Mouse (Mus musculus): ENCODE results near the gene Tbcc.
"Not testable (repeated sequence)": the region's sequence is repeated elsewhere in the genome, so short reads cannot be mapped to it uniquely, and the experiment has no call there.

Tbcc gene

DNA sequence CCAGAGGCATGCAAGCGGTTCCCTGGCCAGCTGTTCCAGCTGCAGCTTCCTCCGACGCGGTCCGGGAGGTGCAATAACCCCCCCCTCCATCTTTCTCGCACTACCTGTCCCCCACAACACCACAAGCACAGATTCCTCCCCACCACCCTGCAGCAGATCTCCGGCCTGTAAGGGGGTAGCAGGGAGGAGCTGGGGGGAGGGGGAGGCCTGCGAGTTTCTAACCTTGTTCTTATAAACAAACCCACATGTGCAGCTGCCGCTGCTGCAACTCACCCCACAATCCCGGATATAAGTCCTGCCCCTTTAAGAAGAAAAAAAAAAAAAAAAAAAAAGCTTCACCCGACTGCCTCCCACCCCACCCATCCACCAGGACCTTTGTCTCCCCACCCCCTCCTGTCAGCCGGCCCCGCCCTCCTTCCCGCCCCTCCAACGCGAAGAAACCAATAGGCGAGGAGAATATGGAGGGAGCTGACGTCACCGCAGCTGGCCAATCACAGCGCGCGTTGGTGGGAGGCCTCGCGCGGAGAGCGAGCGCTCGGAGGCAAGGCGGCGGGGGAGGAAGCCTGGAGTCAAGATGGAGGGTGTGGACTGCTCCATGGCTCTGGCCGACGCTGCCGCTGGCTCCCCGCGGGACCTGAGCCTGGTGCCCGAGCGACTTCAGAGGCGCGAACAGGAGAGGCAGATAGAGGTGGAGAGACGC, at the start of gene Tbcc:
Gene Tbcc (plus strand): TSS at position 569 of the 700 bp plus-strand sequence.
- DNase-seq (ENCODE audit: low spot score): peak; percentile 92

DNA sequence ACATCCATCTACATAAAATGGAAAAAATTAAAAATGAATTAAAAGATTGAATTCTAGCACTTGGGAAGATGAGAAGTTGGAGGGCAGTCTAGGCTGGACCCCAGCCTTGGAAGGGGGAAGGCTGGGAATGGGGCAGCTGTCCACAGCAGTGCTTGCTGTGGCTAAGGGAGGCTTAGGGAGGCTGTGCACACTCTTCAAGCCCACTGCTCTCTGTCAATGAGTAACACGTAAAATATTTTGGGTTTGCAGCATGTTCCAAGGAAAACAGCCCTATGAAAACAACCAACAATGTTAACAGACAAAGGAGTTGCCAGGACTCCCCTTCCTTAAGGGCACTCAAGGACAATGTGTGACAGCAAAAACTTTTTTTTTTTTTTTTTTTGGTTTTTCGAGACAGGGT, 47.5 kb upstream of the Tbcc start:
- DNase-seq (ENCODE audit: low spot score): no peak

DNA sequence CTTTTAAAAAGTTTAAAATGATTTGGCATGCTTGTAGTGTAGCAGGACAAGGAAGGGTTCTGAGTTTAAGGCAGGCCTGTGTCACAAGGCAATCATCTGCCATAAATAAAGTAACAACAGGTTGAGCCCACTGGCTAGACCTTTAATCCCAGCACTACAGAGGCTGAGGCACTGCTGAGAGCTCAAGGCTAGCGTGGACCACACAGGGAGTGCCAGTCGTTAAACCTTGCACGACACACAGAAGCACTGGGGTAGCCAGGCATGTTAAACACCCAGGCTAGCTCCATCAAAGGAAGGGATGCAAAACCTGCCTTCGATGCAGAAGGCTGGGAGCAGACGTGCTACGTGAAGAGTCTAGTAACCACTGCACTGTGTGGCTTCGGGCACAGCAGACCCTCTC, 46.8 kb upstream of the Tbcc start:
- DNase-seq (ENCODE audit: low spot score): no peak

DNA sequence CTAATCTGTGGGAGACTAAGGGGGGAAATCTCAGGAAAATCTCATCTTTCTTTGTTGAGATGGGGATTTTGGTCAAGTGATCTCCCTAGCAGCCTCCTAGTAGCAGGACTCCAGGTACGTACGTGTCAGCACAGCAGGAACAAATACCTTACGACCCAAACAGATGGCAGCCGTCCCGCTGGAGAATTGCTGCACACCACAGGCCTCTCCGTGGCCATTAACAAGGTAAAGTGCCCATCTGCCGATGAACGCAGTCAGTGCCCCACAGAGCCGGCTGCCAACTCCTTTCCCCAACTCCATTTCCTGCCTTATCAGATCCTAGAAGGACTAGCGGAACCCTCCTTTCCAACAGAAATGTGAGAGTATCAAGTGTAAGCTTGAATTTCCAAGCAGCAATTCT, 45.7 kb upstream of the Tbcc start:
- no peak for DNase-seq (ENCODE audit: low spot score)

DNA sequence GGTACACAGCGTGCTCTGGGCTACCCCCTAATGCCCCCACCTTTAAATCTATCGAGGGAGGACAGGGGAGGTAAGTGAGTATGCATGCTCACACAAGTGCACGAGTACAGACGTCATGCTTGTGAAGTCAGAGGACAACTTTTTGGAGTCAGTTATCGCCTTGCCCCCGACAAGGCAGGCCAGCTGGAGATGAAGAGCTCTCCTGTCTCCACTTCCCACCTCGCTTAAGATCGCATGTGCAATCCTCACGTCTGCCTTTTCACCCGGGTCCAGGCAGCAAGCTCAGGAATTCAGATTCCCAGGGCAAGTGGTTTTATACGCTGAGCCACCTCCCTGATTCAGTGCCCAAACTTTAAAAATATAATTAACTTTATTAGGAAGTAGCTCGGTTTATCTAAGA, 45.2 kb upstream of the Tbcc start:
- DNase-seq (ENCODE audit: low spot score): no peak

DNA sequence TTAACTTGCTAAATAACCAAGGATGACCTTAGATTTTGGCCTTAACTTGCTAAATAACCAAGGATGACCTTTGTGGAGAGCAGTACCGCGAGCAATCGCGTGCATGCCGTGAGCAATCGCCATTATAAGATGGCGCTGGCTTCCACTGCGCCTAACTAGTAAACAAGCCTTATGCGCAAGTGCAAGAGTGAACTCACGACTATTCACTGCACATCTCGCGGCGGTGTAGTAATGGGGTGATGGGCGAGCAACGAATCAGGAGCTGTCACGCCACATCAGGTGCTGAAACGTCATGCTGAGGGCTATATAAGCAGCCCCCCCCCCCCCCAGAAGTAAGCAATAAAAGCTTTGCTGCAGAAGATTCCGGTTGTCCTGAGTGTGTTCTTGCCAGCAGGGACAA, 43.9 kb upstream of the Tbcc start:
- not testable (repeated sequence) for DNase-seq (ENCODE audit: low spot score)

DNA sequence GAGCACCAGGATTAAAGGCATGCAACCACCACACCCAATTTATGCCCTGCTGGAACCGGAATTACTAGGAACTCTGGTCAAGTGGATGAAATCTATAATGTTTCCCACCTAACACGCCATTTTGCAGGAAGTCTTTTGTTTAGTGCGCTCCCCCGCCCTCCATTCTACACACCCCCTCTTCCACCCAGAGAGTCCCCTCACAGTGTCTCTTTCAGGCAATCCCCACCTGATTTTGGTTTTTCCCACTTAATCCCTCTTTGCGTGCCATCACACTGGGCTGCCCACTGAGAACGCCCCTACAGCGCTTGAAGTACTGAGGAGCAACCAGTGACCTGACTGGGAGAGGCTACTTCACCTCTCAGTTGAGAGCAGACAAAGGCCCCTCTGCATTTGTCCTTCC, 43.3 kb upstream of the Tbcc start:
- no peak for DNase-seq (ENCODE audit: low spot score)

DNA sequence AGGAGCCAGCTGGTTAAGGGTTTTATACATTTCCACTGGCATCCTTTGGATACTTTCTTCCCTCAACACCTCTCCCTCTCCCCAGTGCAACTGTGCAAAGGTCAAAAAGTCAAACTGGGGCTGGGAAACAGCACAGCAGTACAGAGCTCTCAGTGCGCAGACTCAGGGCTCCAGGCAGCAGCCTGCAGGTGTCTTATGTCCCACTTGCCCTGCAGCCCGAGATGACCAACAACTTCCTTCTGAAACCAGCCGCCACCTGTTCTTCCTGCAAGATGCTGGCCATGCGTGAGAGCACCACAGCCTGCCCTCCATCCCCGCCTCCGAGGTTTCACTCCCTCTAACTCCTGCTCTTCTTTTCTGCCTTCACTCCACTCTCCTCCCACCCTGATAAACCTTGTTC, 37.8 kb upstream of the Tbcc start:
- DNase-seq (ENCODE audit: low spot score): no peak

DNA sequence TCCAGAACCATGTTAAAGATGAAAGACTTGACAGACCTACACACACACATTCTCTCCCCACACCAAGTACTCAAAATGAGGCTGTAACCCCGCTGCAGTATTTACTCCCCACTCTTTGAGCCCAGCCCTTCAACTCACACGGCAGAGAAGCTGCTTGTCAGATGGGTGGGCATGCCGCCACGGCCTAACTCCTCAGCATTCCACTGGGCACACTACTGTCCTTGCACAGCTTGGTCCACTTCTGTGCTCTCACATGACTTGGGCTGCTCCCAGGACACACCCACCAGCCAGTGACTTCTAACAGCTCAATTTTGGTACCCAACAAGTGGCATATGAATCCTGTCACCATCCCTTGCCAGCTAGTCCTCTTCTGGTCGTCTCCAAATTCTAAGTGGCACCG, 37.2 kb upstream of the Tbcc start:
- DNase-seq (ENCODE audit: low spot score): no peak

DNA sequence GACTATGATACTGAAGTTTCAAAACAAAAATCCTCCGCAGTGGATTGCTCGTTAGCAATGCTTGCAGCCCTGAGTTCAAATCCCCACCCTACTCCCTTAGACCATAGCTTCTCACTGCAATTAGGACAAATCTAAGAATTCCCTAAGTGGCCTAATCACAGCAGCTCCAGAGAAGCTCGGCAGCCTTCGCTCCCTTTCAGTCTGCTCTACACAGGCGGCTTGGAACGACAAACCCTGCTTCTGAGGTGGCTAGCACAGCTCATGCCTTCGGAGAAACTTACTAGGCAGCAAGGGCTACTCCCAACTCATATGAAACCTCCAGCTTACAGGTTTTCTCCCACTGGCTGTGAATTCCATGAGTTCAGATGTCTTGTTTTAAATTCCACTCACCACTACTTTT, 36.4 kb upstream of the Tbcc start:
- DNase-seq (ENCODE audit: low spot score): no peak

DNA sequence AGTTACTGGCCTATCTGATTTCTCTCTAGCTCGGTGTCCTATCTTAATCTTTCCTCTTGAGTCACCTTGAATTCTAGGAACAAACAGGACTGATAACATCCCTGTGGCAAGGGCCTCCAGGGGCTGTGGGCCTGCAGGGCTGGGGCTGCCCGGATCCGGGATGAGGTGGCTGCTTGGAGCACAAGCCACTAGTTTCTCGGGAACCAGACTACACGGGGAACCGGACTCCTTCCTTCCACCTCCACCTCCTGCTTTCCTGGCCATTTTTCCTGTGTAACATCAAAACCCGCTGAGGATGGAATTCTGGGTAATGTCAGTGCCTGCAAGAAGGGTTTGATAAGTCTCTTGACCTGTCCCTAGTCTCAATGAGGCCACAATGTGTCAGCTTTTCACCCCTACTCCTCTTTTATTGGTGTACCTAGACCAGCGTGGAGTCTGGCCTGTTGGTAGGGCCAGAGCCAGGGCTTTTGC, 35.8 kb upstream of the Tbcc start:
- no peak for DNase-seq (ENCODE audit: low spot score)

DNA sequence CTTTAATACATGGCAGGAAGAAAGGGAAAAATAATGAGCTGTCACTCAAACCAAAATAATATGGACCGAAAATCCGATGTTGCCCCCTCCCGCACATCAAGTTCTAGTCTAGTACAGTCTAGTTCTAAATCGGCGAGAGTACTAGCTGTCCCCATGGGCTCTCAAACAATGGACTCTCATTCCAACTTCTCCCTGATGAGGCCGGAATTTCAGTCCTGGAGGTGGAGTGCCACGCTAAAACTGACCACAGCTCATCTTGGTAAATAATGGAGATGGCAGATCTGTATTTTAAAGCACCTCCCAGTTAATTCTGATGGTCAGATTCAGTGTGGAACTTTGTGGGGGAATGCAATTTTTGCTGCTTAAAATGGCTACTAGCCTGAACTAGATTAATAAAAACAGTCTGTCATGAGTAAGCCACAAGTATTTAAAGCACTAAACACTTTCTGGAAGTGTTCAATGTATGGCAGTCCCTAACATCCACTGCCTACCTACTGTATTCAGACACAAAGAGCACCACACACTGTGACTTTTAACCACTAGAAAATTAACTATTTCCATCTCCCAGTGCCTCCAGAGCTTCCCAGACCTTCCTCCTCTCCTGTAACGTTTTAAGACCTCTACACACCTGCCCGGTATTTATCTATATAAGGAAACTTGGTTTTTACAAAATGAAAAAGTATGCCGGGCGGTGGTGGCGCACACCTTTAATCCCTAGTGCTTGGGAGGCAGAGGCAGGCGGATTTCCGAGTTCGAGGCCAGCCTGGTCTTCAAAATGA, 35.0 kb upstream of the Tbcc start:
- no peak for DNase-seq (ENCODE audit: low spot score)

DNA sequence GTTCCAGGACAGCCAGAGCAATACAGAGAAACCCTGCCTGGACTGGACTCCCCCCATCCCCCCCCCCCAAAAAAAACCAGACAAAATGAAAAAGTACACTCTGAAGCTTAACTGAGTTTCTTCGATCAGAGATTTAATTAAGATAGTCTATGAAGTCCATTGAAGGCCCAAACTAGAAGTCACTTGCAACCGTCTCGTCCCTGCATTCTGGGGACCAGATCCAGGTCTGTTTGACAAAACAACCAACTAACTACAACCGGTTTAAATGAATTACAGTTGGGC, 34.4 kb upstream of the Tbcc start:
- no peak for DNase-seq (ENCODE audit: low spot score)

DNA sequence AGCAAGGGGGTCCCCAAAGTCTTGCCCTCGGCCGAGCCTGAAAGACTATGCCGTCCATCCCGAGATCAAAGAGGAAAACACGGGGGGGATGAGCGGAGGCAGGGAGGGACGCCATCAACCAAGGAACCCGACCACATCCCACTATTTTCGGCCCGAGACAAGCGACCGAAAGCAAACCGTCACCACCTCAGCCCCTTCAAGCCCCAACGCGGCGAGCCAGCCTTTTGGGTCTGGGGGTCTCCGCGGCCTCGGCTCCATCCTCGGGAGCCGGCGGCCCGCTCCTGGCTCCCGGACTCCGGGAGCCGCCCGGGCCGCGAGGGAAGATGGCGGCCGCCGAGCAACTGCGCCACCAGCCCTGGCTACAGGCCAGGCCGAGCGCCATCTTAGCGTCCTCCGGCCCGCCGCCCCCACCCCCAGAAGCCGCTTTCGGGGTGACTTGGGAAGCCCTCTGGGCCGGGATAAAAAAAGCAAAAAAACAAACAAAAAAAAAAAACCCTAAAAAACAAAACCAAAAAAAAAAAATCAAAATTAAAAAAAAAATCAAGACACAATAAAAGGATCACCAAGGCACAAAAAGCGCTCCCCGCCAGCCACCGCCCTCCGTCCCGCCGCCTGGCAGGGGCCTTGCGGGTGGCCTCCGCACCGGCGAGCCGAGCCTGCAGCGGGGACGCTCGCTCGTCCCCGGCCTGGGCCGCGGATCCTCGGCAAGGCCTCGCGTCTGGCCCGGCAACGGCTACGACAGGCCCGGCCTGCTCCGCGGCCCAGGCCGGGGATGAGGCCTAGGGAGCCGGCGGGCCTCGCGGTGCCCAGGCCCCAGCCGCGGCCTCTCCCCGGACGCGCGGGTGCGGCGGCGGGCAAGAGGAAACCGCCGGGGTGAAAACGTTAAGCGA, 33.8 kb upstream of the Tbcc start:
- DNase-seq (ENCODE audit: low spot score): peak; percentile 56

DNA sequence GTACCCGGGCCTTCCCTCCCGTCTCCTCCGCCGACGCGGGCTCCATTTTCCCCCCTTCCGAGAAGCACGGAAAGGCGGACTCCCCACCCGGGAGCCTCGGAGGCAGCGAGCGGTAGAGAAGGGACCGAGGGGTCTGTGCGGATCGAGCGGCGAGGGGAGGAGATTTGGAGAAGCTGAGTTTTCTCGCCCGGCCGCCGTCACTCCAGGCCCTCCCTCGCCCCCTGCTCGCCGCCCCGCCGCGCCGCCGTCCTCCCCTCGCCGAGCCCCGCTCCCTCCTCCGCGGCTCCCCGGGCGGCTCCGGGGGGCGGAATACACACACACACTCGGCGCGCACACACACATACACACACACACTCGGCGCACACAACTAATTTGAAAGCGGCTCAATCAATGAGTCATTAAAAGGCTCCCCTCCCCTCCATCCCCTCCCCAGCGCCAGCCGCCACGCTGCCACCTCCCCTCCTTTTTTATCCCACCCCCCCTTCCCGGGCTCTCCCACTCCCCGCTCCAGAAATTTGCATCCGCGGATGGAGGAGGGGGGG, 33.1 kb upstream of the Tbcc start:
- DNase-seq (ENCODE audit: low spot score): peak; percentile 39

DNA sequence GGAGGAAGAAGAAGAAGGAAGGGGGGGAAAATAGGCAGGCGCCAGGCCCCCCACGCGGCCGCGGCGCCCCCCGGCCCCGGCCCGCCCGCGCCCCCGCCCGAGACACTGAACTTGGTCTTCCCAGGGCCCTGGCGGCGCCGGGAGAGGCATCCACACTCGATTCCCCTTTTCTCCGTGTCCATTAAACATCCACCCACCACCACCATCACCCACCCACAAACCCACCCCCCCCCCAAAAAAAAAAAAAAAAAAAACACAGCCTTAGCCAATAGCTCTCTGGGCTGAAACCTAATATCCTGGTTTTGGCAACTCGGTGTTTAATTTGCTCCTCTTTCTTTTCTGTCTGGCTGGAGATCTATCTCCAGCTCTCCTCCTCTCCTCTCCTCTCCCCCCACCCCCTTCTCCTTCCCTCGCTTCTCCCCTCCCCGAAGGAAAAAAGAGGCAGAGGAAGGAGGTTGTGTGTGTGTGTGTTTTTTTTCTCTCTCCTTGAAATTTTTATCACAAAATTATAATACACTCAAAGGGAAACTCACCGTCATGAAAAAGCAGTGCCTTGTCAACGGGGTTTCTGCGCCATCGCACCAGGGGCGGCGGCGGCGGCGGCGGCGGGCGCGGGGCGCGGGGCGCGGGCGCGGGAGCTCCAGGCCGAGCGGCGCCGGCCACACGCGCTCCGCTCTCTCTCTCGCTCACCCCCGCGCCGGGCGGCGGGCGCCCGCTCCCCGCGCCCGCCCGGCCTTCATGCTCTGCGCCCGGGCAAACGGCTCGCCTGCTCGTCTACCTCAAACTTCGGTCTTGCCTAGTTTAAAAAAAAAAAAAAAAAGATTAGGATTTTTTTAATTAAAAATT, 32.4 kb upstream of the Tbcc start, which contains the start of gene Bicral:
Gene Bicral (minus strand): TSS at position 580 of the 846 bp plus-strand sequence.
- DNase-seq (ENCODE audit: low spot score): no peak

DNA sequence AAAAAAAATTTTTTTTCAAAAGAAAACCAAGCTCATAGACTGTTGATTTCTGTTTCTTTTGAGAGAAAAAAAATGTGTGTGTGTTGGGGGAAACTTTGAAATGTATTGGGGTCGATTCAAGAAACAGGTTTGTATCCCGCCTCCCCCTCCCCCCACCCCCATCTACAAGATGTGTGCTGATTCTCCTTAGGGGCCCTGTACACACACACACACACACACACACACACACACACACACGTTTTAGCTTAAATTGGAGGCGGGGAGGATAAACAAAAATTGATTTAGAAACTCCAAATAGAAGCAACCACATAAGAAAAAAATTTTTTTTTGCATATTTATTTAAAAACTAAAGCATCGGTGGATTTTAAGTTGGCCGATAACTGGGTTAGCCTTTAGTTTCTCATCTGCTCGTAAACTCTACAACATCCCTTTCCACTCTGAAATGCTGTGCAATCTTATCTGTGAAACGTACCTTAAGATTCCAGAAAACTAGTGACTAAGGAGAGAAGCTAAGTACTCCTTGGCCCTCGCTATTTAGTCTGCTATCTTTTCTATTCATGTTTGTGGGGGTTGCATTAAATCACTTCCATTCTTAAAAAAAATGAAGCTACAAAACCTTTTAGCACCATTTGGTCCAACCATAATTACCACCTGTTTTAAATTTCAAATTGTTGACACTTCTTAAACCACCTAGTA, 31.6 kb upstream of the Tbcc start:
- DNase-seq (ENCODE audit: low spot score): no peak

DNA sequence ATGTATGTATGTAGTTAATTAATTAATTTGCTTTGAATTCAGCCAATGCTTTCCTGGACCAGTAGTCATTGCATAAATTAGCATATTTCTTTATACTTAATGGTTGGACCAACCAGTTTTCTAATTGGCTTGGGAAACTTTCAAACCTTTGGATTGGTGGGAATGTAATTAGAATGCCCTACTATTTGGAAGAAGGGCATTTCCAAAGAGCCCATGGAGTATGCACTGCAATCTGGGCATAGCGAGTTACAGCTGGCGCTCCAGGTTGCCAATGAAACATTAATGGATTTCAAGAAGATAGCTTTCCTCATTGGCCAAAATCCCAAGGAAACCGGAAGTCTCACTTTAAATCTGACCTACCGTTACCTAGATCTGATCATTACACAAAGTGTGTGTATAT, 30.4 kb upstream of the Tbcc start:
- DNase-seq (ENCODE audit: low spot score): no peak

DNA sequence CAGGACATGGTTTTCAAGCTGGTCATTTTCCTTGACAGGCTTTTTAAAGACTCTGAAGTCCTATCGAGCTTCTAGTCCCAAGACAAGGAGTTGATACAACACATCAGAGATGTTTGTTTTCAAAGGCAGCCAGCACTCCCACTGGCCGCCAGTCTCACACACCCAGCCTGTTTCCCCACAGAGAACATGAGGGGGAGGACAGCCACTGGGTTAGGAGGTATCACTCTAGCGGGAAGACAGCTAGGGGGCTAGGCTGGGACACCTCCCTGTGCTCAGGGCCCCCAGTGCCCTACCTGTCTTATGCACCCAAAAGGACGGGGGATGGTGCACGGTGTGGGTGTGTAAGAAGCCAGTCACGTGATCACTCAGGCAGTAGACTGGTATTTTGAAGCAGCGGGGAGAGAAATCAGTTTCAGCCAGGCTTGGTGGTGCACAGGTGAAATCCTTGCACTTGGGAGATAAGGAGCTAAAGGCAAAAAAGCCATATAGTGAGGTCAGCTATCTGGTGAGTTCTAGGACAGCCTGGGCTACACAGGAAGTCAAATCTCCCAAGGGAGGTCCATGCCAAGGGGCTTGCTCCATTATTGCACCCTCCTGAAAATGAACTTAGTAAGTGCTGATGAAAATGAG, 25.8 kb upstream of the Tbcc start:
- no peak for DNase-seq (ENCODE audit: low spot score)

DNA sequence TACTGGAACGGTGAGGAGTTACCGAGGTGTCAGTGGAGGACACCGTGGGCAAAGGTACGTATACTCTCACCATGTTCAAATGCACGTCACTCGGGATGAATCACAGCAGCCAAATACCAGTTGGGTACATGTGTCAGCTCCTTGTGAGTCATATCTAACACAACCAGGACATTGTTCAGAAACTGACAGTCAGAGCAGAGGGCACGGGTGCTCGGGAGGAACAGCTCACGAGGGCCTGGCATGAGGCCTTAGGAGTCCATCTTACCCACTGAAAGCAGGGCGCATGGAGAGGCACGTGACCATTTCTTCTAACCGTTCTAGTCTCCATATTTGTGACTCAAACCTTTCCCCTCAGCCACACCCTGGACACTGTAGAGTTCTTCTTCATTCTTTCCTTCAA, 23.6 kb upstream of the Tbcc start:
- no peak for DNase-seq (ENCODE audit: low spot score)
